In the genomic region with DNA sequence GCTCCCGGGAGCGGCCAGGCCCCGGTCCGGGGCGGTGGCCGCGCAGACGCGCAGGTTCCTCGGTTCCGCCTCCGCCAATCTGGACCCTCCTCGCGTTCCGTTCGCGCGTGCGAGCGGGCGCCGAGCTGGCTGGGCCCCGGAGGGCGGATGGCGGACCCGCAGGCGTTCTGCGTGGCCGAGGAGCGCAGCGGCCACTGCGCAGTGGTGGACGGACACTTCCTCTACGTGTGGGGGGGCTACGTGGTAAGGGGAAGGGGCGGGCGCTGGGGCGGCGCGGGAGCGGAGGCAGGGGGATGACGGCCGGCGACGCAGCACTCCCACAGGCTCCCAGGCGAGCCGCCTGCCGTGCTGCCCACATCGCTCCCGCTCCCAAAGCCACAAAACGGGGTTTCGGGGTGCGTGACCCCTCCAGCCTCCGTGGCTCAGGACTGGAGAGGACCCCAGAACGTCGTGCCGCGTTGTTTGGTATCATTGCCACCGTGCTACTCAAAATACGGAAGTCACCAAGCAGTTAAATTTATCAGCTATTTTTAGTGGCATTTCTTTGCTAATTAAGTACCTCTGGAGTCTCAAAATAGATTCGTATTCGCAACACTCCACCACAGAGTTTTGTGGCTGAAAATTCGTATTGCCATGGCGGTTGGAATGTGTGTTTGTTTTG, we compare ENCODE assay signal across 8 mouse cellular contexts. TPM values are rescaled to one million over a fixed set of nuclear protein-coding genes. Genes with fewer than 3 reads are reported as not detected.
DNase-seq lines count a peak whose midpoint lies in the region; ATAC-seq lines count a peak whose summit lies in the region.

No protein-coding gene starts in this region.

- peak overlapping the region; percentile 72 for H3K27ac ChIP-seq in intestine, embryonic 14.5 days (ENCODE audit: low read depth)

- ATAC-seq in intestine, embryonic 14.5 days (replicated peaks; ENCODE audit: low FRiP score, low TSS enrichment, low read depth) = peak; percentile 93

- H3K9me3 ChIP-seq in intestine, embryonic 14.5 days (ENCODE audit: control insufficient read depth, low read length) = no peaks in the 10 kb centered on the region

- no peaks in the 10 kb centered on the region for H3K36me3 ChIP-seq in intestine, embryonic 14.5 days (ENCODE audit: control insufficient read depth, insufficient read depth, low read length)

- H3K27me3 ChIP-seq in intestine, embryonic 14.5 days (replicated peaks; ENCODE audit: control insufficient read depth, insufficient read depth, low read length) = no peaks in the 10 kb centered on the region

- H3K4me2 ChIP-seq in intestine, embryonic 14.5 days (ENCODE audit: low read length) = peak overlapping the region; percentile 56

- under 1% methylated on average over 64 of the region's 64 CpGs for WGBS in intestine, embryonic 14.5 days

- DNase-seq in adipocyte (ENCODE audit: low spot score) = peak; percentile 51
- DNase-seq in embryo, embryonic 10.5 days (ENCODE audit: low spot score) = peak; percentile 84
- peak; percentile 77 for DNase-seq in gastrocnemius, postnatal 14 days
- DNase-seq in intestine, embryonic 14.5 days (ENCODE audit: low spot score) = peak; percentile 84
- DNase-seq in left cerebral cortex, postnatal 25 days (ENCODE audit: low spot score in 2 of 2) = peak; percentile 77 to 80
- peak; percentile 66 for DNase-seq in mesoderm, embryonic 11.5 days (ENCODE audit: low read depth, low spot score)
- peak; percentile 56 to 59 for DNase-seq in right cerebral cortex, postnatal 36 days (ENCODE audit: low spot score in 2 of 2)
- DNase-seq in urinary bladder, postnatal 4 days (ENCODE audit: low spot score in 2 of 2) = peak; percentile 63 to 73

- peak overlapping the region; percentile 61 for H3K4me3 ChIP-seq in intestine, embryonic 14.5 days (ENCODE audit: low read depth, low read length)

- peaks cover 5% of the 10 kb centered on the region for H3K4me1 ChIP-seq in intestine, embryonic 14.5 days (replicated peaks; ENCODE audit: control insufficient read depth, insufficient read depth, low read length)

- peak overlapping the region; percentile 62 for H3K9ac ChIP-seq in intestine, embryonic 14.5 days (ENCODE audit: low read length)

- intact Hi-C loops in gastrocnemius, postnatal 14 days (cut with DNase I; ENCODE audit: low total_unique reads) = loop anchor here (10.0 kb wide), 1 partner anchor 53 kb away; the partner anchor contains the start of gene Klhdc2
- intact Hi-C loops in left cerebral cortex, postnatal 25 days (cut with DNase I) = loop anchor here (2.0 to 5.0 kb wide), 2 partner anchors 45 to 55 kb away; partner anchors contain the start of genes Dnaaf2, Gm49383 and Klhdc2

RNA-seq across cellular contexts. Expression of gene Klhdc1, which starts 0.9 kb away (rescaled TPM):
- total RNA-seq in gastrocnemius, postnatal 14 days (2021) = 10 to 100 TPM; 15.7 to 17.4 TPM
- polyA plus RNA-seq in intestine, embryonic 14.5 days (2014; fragmentation: Nextera tagmentation; extraction: Ambion mirVana) = 7.3 and 7.4 TPM in 2 replicates
- 10 to 100 TPM; 18.8 to 20.3 TPM for total RNA-seq in left cerebral cortex, postnatal 25 days (2021)

RNA-seq across cellular contexts. Expression of gene Pole2, which starts 13.9 kb away (rescaled TPM):
- total RNA-seq in gastrocnemius, postnatal 14 days (2021) = 1 to 10 TPM in 1 of 2 experiments, under 1 TPM in 1; 0.80 to 1.7 TPM
- 28.1 and 29.8 TPM in 2 replicates for polyA plus RNA-seq in intestine, embryonic 14.5 days (2014; fragmentation: Nextera tagmentation; extraction: Ambion mirVana)
- total RNA-seq in left cerebral cortex, postnatal 25 days (2021) = under 1 TPM; 0.48 to 0.76 TPM

RNA-seq across cellular contexts. Expression of gene Gm49384, which starts 37.8 kb away (rescaled TPM):
- 1 to 10 TPM; 1.4 to 2.0 TPM for total RNA-seq in gastrocnemius, postnatal 14 days (2021)
- polyA plus RNA-seq in intestine, embryonic 14.5 days (2014; fragmentation: Nextera tagmentation; extraction: Ambion mirVana) = 25.8 and 29.4 TPM in 2 replicates
- total RNA-seq in left cerebral cortex, postnatal 25 days (2021) = 1 to 10 TPM; 3.9 to 4.7 TPM

RNA-seq across cellular contexts. Expression of gene Dnaaf2, which starts 43.7 kb away (rescaled TPM):
- under 1 TPM; 0.24 to 0.66 TPM for total RNA-seq in gastrocnemius, postnatal 14 days (2021)
- polyA plus RNA-seq in intestine, embryonic 14.5 days (2014; fragmentation: Nextera tagmentation; extraction: Ambion mirVana) = 8.1 and 8.7 TPM in 2 replicates
- total RNA-seq in left cerebral cortex, postnatal 25 days (2021) = 1 to 10 TPM; 1.2 to 1.5 TPM

RNA-seq across cellular contexts. Expression of gene Gm49383, which starts 45.0 kb away (rescaled TPM):
- 1 to 10 TPM; 1.5 to 2.8 TPM for total RNA-seq in gastrocnemius, postnatal 14 days (2021)
- polyA plus RNA-seq in intestine, embryonic 14.5 days (2014; fragmentation: Nextera tagmentation; extraction: Ambion mirVana) = 27.5 and 32.5 TPM in 2 replicates
- 1 to 10 TPM; 3.8 to 5.9 TPM for total RNA-seq in left cerebral cortex, postnatal 25 days (2021)

Comparison
In these comparisons a context has a peak if more than half of its experiments do, and no peak if none do; other contexts are left out.
1. Peak in every context shown above with its lines: DNase-seq, ATAC-seq, H3K4me3 ChIP-seq and H3K27ac ChIP-seq.